Mouse (Mus musculus) brain, adult 2 months (tissue): ENCODE measurements around the gene Dnmt3c.
A peak's percentile ranks its signal among the peaks of the same experiment; 100 is the strongest.

Experiments used
- DNase-seq: peaks from one replicate; pipeline ENCODE4 v3.0.0; 2011; ENCODE audit warnings: low read depth, low spot score

Dnmt3c gene

GRCm38 (mm10) chr2:153723098-153723497 lies 26.6 kb downstream of the Dnmt3c start:
- DNase-seq: no peak

GRCm38 (mm10) chr2:153724424-153724823 lies 28.0 kb downstream of the Dnmt3c start:
- DNase-seq: no peak

DNA sequence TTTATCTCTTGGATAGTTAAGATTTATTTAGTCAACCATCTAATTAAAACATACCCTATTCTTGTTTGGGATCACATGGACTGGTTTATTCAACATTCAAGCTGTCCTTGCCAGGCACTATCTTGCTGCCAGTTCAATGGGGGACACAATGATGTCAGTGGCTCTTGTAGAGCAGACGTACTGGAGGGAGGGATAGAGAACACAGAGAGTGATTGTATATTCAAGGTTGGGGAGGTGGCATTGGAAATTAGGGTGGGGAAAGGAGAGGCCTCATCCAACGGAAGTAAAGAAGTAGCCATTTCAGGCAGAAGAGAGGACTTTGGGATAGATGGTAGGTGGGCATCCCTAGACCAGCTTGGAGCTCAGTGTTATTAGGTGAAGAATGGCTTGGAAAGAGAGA lies 28.4 kb downstream of the Dnmt3c start:
- peak; percentile 78 for DNase-seq

DNA sequence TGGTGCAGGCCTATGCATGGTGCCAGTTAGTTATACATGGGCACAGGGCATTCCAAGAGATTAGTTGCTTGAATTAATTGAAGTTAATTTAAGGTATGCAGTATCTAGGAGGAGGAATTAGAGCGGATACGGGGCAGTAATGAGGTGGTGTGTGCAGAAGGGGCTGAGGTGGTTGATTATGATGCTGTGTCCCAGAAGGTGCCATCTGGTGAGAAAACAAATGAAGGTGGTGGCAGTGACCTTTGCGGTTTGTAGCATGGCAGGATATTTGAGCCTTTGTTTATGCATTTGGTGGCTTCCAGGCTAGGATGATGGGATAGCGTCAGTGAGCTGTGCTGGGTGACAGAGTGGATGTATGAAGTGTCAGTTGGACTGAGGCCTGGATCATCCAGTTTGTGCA lies 28.8 kb downstream of the Dnmt3c start:
- no peak for DNase-seq

DNA sequence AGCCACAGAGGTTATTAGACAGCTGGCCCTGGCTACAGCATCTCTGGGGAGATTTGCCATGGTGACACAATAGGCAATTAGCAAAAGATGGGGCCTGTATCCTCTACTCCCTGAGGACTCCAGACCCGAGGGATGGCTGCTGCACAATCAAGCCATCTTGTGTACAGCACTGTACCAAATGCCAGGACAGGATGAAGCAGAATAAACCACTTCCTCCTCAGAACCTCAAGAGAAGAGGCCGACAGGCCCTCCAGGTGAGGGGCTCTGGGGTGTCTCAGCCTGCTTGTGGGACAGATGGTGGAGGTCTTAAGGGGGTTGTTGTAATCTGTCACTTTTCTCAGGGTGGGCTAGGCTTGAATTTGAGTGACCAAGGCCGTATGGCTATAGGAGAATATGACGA lies 37.6 kb downstream of the Dnmt3c start:
- DNase-seq: no peak

DNA sequence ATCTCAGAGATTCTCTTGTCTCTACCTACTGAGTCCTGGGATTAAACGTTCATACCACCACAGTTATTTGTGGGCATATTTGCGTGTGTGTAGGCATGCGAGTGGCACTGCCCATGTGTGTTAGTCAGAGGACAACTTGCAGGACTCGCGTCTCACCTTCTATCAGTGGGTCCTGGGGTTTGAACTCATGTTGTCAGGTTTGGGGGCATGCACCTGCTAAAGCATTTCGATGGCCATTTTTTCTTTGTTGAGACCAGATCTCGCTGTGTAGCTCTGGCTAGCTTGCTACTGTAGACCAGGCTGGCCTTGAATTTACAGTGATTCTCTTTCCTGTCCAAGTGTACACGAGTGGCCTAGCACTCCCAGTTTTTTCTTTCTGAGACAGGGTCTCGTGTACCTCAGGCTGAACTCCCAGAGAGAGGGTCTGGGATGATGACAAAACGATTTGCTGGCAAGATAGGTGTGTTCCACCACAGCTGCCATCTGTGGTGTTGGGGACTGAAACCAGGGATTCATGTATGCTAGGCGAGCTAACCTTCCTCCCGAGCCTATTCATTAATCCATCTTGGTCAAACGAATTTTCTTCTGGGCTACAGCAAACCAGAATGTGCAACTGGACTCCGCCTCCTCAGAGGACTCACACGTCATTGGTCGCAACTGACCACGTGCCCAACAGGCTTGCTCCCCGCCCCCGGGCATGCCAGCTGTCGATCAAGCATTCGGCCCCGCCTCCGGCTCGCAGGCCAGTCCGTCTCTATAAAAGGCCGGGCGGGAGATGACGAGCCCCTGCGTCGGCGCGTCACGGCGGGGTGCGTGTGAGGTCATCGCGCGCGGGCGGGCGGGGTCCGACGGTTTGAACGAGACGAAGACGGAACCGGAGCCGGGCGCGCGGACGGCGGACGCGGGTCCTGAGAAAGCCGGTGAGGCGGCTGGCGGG lies 44.3 kb downstream of the Dnmt3c start, which contains the start of gene Mapre1:
Gene Mapre1, plus strand, starts transcription at position 775 of the 937 bp plus-strand sequence.
- DNase-seq: peak; percentile 100

GRCm38 (mm10) chr2:153741437-153742065 lies 45.1 kb downstream of the Dnmt3c start:
- DNase-seq: peak; percentile 61

GRCm38 (mm10) chr2:153747994-153748393 lies 51.5 kb downstream of the Dnmt3c start:
- no peak for DNase-seq

DNA sequence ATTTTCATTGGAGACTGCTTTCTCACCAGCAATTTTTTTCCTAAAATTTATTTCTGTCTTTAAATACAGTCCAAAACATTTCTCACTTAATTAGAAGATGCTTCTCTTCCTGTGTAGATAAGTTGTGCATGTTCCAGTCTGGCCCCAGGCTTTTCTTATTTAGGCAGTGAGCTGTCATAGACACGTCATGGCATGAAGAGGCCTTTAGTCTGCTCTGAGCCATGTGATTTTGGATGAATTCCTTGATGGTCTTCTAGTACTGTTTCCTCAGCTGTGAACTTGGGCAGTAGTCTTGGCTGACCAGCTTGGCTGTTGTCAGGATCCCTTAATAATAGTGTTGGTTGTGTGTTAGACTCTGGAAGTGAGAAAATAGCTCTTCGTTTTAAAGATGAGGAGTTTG lies 53.9 kb downstream of the Dnmt3c start:
- DNase-seq: peak; percentile 11

DNA sequence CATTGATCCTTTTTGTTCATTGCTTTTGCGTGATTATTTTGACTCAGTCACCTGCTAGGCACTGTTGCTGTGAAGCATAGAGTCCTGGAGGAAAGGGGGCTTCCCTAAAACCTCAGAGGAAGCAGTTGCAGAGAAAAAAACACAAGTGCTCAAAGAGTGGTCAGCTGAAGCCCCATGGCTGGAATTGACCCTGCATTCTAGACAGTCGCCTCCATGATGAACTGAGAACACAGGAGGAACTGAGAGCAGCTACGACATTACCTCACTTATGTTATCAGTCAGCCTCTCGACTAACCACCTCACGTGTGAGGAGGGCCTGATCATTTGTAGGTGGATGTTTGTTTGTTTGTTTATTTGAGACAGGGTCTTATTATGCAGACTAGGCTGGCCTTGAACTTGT lies 65.7 kb downstream of the Dnmt3c start:
- DNase-seq: no peak

- DNase-seq: no peak
These were observed 71.0 kb downstream of the Dnmt3c start for GRCm38 (mm10) chr2:153767484-153767883.

GRCm38 (mm10) chr2:153768881-153769280 lies 72.4 kb downstream of the Dnmt3c start:
- no peak for DNase-seq

GRCm38 (mm10) chr2:153772950-153773349 lies 76.5 kb downstream of the Dnmt3c start:
- no peak for DNase-seq

DNA sequence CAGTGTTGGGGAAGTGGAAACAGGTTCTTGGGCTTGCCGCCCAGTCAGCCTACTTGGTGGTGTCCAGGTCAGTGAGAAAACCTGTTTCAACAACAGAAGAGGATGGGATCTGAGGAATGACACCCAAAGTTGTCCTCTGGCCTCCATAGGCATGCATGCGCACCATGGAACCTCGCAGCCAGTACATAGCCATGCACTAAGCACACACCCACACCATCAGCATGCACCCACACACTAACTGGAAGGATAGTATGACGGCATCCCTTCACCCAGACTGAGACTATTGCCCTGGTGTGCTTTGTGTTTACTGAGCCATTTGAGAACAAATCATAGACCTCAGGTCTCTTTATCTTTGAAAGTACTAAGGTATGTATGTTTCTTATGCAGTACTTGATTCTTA lies 79.0 kb downstream of the Dnmt3c start:
- DNase-seq: no peak

GRCm38 (mm10) chr2:153778638-153779362 lies 82.3 kb downstream of the Dnmt3c start:
- peak; percentile 59 for DNase-seq
